Mouse (Mus musculus) liver, embryonic 18 days (tissue): Measurements from ENCODE around the gene Ubqln1. TPM values are rescaled to one million over a fixed set of nuclear protein-coding genes. Genes with fewer than 3 reads are reported as not detected.

Experiments
- polyA plus RNA-seq: library from polyadenylated mRNA; depleted of rRNA; stranded (reverse); fragments of >200 nt; gene quantifications from 2 replicates; pipeline ENCODE4 v1.2.3, GENCODE M21; 2012; rRNA removed

The Ubqln1 gene
- polyA plus RNA-seq = 39.5 and 41.0 TPM in 2 replicates

GRCm38 (mm10) chr13:58215592-58216341, at the start of gene Ubqln1:
TSS of gene Ubqln1 (minus strand) at chr13:58215653.

GRCm38 (mm10) chr13:58157447-58158098, 57.9 kb downstream of the Ubqln1 start, which contains the start of gene Idnk:
TSS of gene Idnk (plus strand) at chr13:58157649.

GRCm38 (mm10) chr13:58128396-58128767, 87.1 kb downstream of the Ubqln1 start, which contains the start of gene Hnrnpa0:
TSS of gene Hnrnpa0 (minus strand) at chr13:58128556.

Other genes starting within 250 kb of the Ubqln1 start
- gene Klhl3, start 102.1 kb downstream of the Ubqln1 start, polyA plus RNA-seq = 1.4 and 1.7 TPM in 2 replicates
- gene Hnrnpa0, start 87.1 kb downstream of the Ubqln1 start, polyA plus RNA-seq = 44.3 and 53.3 TPM in 2 replicates
- 12.9 and 13.3 TPM in 2 replicates for gene Idnk, start 58.0 kb downstream of the Ubqln1 start, polyA plus RNA-seq
- 6.8 and 8.0 TPM in 2 replicates for gene Gkap1, start 60.0 kb upstream of the Ubqln1 start, polyA plus RNA-seq
- 0.10 TPM in 2 replicates for gene Kif27, start 143.5 kb upstream of the Ubqln1 start, polyA plus RNA-seq
- gene 2210016F16Rik, start 169.6 kb upstream of the Ubqln1 start, polyA plus RNA-seq = 9.7 and 10.2 TPM in 2 replicates
- gene Rmi1, start 186.6 kb upstream of the Ubqln1 start, polyA plus RNA-seq = 6.1 and 6.6 TPM in 2 replicates
- gene Hnrnpk, start 187.7 kb upstream of the Ubqln1 start, polyA plus RNA-seq = 252 and 256 TPM in 2 replicates